Mouse (Mus musculus) embryonic facial prominence, embryonic 14.5 days (tissue): ENCODE measurements around the gene Rnf10. TPM values are rescaled to one million over a fixed set of nuclear protein-coding genes. Genes with fewer than 3 reads are reported as not detected.

Experiments
- polyA plus RNA-seq: library from polyadenylated mRNA; unstranded; fragments of >200 nt; fragmentation: Nextera tagmentation; extraction: Ambion mirVana; gene quantifications from 2 replicates; pipeline ENCODE4 v1.2.1, GENCODE M21; 2014

Gene Rnf10
- polyA plus RNA-seq, 1 experiment from 2014 or later, result 77.2 TPM

Other genes starting within 250 kb of the Rnf10 start
- 53.2 and 54.0 TPM in 2 replicates for gene Gm10401, start 174.6 kb downstream of the Rnf10 start, polyA plus RNA-seq
- 28.5 and 28.7 TPM in 2 replicates for gene Acads, start 153.6 kb downstream of the Rnf10 start, polyA plus RNA-seq
- gene Unc119b, start 137.9 kb downstream of the Rnf10 start, polyA plus RNA-seq, result 32.2 and 35.4 TPM in 2 replicates
- gene Mlec, start 114.7 kb downstream of the Rnf10 start, polyA plus RNA-seq, result 69.8 and 72.9 TPM in 2 replicates
- 2.7 and 3.1 TPM in 2 replicates for gene Cabp1, start 78.5 kb downstream of the Rnf10 start, polyA plus RNA-seq
- 82.6 and 95.5 TPM in 2 replicates for gene Pop5, start 37.1 kb downstream of the Rnf10 start, polyA plus RNA-seq
- 39.0 and 41.9 TPM in 2 replicates for gene Coq5, start 6.8 kb upstream of the Rnf10 start, polyA plus RNA-seq
- gene Dynll1, start 28.1 kb upstream of the Rnf10 start, polyA plus RNA-seq, result 1,629 and 1,828 TPM in 2 replicates
- 203 and 230 TPM in 2 replicates for gene Srsf9, start 54.3 kb upstream of the Rnf10 start, polyA plus RNA-seq
- gene Gatc, start 68.3 kb upstream of the Rnf10 start, polyA plus RNA-seq, result 26.5 and 26.7 TPM in 2 replicates
- 48.5 and 51.3 TPM in 2 replicates for gene Triap1, start 68.3 kb upstream of the Rnf10 start, polyA plus RNA-seq
- 833 and 912 TPM in 2 replicates for gene Cox6a1, start 76.1 kb upstream of the Rnf10 start, polyA plus RNA-seq
- 16.0 and 16.2 TPM in 2 replicates for gene Msi1, start 156.7 kb upstream of the Rnf10 start, polyA plus RNA-seq
- not detected in 2 replicates for gene Pla2g1b, start 193.4 kb upstream of the Rnf10 start, polyA plus RNA-seq
- gene Sirt4, start 211.8 kb upstream of the Rnf10 start, polyA plus RNA-seq, result 13.9 and 20.3 TPM in 2 replicates
- 28.6 and 28.8 TPM in 2 replicates for gene Pxn, start 233.8 kb upstream of the Rnf10 start, polyA plus RNA-seq